Mouse (Mus musculus): ENCODE results near the gene Map3k14.

DNA sequence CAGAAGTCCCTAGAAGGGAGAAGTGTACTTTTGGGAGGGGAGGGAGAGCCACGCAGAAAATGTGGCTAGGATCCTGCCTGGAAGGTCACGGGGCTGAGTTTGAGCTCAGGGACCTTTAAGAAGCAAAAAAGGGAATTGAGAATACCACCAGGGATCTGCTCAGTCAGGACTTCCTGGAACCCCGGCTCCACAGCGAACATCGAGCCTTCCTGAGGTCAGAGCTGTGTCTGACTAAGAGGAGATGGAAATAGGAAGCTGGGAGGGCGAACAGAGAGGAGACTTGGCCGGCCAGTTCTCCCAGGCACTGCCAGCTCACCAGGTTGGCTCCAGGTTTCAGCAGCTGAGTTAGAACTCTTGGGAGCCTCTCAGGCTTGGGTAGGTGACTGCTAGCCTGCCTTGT lies 14.5 kb upstream of the Map3k14 start:
- no peak for TF ChIP-seq CTCF (IDR thresholded peaks at IDR 0.05; ENCODE audit: low read depth, low read length)
- no peak for TF ChIP-seq POLR2A (IDR thresholded peaks at IDR 0.05; ENCODE audit: extremely low read depth, insufficient read depth, low read length)

Data from liver, adult 2 months (tissue).